Mouse (Mus musculus): ENCODE results near the gene Hapln1. TPM values are rescaled to one million over a fixed set of nuclear protein-coding genes. Genes with fewer than 3 reads are reported as not detected.

Gene Hapln1
- total RNA-seq (2017): not detected in 2 replicates

- peak; percentile 86 for ATAC-seq (replicated peaks; ENCODE audit: low read depth, poor library complexity, severe bottlenecking)
Observed at GRCm38 (mm10) chr13:89539205-89539886, at the start of gene Hapln1. TSS of gene Hapln1 (plus strand) at chr13:89539796.

DNA sequence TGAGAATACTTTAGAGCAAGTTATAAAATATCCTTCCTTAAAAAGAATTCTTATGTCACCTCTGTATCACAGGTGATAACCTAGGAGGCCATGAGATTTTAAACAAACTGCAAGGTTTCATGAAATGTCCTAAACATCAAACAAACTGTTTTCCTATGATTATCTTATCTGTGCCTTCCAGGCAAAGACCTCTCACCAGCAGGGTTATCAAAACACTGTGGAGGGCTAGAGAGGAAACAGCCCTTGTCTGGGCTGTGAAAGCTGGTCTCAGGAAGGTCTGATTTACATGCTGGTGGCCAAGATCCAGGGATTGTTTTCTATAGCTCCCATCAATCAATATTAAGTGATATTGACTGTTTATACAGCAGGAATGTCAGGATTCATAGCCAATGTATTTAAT, 46.4 kb upstream of the Hapln1 start:
- peak; percentile 66; the same call in 1 of the 2 replicates for ATAC-seq (replicated peaks; ENCODE audit: low read depth, poor library complexity, severe bottlenecking)

DNA sequence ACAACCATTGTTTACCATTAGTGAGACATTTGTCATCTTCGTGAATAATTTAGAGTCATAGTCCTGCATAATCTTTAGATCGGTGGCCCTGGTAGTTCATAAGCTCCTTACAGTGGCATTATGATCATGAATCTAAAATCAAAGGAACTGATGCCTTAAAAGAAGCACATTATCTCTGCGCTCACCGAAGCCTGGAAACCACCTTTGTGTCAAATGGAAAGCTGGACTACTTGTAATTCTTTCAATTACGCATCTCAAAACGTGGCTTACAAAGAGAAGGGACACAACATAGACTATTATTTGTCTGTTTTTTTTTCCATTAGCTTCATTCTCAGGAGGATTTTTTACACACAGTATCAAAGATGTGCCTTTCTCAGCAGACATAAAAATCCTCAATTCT, 45.9 kb upstream of the Hapln1 start:
- no peak for ATAC-seq (replicated peaks; ENCODE audit: low read depth, poor library complexity, severe bottlenecking)

DNA sequence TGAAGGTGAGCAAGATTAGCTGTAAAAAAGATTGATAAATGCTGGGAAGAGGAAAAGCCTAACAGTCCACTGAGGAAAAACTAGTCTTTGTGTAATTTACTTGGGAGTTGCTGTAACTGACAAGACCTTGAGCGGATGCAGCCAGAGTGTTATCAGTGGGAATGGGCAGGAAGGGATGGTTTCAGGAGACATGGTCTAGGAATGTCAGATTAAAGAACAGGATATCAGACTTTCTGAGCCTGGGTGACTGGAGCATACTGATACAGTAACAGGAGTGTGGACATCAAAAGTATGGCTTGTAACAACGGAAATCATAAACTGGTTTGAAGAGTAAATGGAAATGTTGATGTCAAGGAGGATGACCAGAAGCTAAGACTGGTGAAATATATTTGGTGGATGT, 43.0 kb upstream of the Hapln1 start:
- ATAC-seq (replicated peaks; ENCODE audit: low read depth, poor library complexity, severe bottlenecking): no peak

GRCm38 (mm10) chr13:89499419-89499818, 40.2 kb upstream of the Hapln1 start:
- ATAC-seq (replicated peaks; ENCODE audit: low read depth, poor library complexity, severe bottlenecking): no peak

- no peak for ATAC-seq (replicated peaks; ENCODE audit: low read depth, poor library complexity, severe bottlenecking)
Observed at GRCm38 (mm10) chr13:89521507-89521908, 18.1 kb upstream of the Hapln1 start.

DNA sequence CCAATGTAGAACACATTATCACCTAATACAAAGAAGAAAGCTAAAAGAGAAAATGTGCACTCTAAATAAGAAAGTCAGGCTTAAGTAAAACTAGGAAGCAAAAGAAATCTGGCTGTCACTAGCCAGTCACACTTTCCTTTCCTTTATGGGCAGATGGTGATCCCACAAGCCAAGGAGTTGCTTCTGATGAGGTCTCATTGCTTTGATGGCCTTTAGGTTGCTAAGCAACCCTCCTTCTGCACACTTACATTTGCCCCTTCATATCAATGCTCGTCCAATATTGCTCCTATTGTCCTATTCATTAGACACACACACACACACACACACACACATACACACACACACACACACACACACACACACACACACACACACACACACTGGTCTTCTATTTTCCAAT, 10.9 kb upstream of the Hapln1 start:
- no peak for ATAC-seq (replicated peaks; ENCODE audit: low read depth, poor library complexity, severe bottlenecking)

DNA sequence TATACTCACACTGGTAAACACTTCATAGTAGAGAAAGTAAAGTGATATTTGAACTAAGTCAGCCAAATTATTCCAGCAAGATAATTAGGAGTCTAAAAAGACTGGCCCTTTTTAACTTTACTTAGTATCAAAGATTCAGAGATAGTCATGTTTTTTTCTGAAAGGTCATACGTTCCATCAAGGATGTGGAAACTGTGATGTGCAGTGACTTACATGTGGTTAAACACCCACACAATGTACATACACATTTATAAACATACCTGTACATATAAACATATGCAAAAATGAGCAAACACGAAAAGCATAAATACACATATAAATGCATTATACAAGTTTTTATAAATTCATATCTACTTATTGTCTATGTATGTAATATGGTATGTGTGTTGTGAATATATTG, 9.2 kb upstream of the Hapln1 start:
- no peak for ATAC-seq (replicated peaks; ENCODE audit: low read depth, poor library complexity, severe bottlenecking)

- ATAC-seq (replicated peaks; ENCODE audit: low read depth, poor library complexity, severe bottlenecking): no peak
Observed at GRCm38 (mm10) chr13:89539887-89540264, 280 bp downstream of the Hapln1 start.

GRCm38 (mm10) chr13:89540301-89540982, 846 bp downstream of the Hapln1 start:
- ATAC-seq (replicated peaks; ENCODE audit: low read depth, poor library complexity, severe bottlenecking): no peak

- ATAC-seq (replicated peaks; ENCODE audit: low read depth, poor library complexity, severe bottlenecking): peak; percentile 75
Observed at GRCm38 (mm10) chr13:89543003-89543402, 3.4 kb downstream of the Hapln1 start.

- peak; percentile 80 for ATAC-seq (replicated peaks; ENCODE audit: low read depth, poor library complexity, severe bottlenecking)
Observed at GRCm38 (mm10) chr13:89548203-89548740, 8.7 kb downstream of the Hapln1 start.

- no peak for ATAC-seq (replicated peaks; ENCODE audit: low read depth, poor library complexity, severe bottlenecking)
Observed at GRCm38 (mm10) chr13:89549507-89549906, 9.9 kb downstream of the Hapln1 start.

DNA sequence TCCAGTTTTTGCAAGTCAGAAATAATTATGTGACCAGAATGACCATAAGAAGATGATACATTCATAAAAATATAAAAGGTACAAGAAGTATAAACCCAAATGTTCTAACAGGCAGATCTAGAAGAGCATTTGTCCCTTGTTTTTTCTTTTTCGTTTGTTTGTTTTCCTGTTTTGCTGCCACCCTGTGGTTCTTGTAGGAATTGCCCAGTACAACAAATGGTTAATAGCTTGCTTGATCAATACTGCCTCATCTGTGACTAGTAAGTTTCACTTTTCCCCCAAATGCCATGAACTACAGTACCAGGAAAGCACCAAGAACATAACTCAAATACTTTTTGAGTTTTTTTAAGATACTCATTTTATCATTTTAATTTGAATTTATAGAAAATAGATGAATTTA, 11.9 kb downstream of the Hapln1 start:
- ATAC-seq (replicated peaks; ENCODE audit: low read depth, poor library complexity, severe bottlenecking): no peak; the same call in 1 of the 2 replicates

GRCm38 (mm10) chr13:89564518-89564917, 24.9 kb downstream of the Hapln1 start:
- no peak for ATAC-seq (replicated peaks; ENCODE audit: low read depth, poor library complexity, severe bottlenecking)

DNA sequence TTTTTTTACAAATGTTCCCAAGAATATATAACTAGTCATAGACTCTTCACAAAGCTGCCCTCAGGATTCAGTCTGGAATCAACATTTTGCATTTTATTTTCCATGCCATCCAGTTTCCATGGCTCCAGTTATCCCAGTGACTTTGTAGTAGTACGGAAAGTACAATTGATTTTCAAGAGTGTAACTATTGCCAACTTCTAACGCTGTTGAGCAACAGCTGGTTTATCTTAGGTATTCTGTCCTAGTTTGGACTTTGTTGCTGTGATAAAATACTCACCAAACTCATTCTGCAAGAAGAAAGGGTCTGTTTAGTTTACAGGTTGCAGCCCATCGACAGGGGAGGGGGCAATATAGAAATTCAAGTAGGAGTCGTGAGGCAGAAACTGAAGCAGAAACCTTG, 26.7 kb downstream of the Hapln1 start:
- no peak for ATAC-seq (replicated peaks; ENCODE audit: low read depth, poor library complexity, severe bottlenecking)

DNA sequence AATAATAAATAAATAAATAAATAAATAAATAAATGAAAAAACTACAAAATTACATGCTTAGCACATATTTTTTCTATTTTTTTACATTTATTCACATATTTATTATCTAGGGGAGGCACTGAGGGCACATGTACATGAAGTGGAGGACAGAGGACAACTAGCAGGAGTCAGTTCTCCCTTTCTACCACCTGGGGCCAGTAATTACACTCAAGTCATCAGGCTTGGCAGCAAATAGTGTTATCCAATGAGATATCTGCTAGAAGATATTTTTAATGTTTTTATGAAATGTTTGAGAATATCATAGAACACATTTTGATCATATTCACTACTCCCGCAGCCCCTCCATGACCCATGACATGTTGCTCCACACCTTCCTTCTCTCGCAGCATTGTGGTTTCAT, 39.5 kb downstream of the Hapln1 start:
- ATAC-seq (replicated peaks; ENCODE audit: low read depth, poor library complexity, severe bottlenecking): no peak

DNA sequence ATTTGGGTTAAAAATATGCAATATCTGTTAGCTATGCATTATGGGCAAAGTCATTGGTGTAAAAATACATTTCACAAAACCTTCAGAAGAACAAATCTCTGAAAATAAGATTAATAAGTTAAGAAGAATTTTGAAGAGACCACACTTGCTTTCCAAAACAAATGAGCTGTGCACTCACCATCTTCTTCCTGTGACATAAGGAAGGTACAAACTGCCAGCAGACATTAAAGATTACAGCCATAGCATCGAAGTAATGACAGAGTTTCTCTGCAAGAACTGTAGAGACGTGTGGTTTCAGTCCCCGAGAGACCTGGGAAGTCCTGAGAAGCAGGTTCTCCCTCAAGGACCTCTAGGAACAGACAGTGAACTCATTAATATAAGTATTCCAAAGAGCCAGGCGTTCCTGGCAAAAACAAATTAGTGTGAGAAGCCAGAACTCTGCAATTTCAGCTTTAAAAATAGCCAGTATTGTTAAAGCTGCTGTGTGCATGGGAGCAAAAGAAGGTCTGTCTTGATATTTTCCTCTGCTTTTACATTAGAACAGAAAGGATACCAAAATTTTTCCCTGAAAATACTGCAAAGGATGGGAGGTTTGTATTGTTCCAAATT, 43.6 kb downstream of the Hapln1 start:
- ATAC-seq (replicated peaks; ENCODE audit: low read depth, poor library complexity, severe bottlenecking): no peak

- ATAC-seq (replicated peaks; ENCODE audit: low read depth, poor library complexity, severe bottlenecking): no peak
Observed at GRCm38 (mm10) chr13:89583747-89584738, 44.4 kb downstream of the Hapln1 start.

DNA sequence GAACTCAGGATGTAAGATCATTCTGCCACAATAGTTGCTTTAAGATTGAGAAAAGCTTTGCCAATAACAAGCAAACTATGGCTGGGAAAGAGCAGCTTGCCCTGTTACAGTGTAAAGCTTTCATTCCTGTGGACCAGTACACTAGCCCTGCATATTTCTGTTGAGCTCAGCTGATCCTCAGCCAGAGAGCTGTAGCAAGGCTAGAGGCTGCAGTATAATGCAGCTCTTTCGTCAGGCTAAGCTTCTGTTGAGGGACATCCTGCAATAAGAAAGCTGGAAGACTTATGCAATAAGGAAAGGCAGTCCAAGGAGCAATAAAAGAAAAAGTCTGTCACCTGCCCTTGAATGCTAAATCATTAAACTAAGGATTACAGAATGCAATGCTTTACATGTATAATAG, 45.5 kb downstream of the Hapln1 start:
- no peak for ATAC-seq (replicated peaks; ENCODE audit: low read depth, poor library complexity, severe bottlenecking)
